Mouse (Mus musculus): ENCODE results near the gene Ppp1r14a. TPM values are rescaled to one million over a fixed set of nuclear protein-coding genes. Genes with fewer than 3 reads are reported as not detected.

The Ppp1r14a gene
- polyA plus RNA-seq, 1 experiment from 2014 or later = 1.8 TPM

- Histone ChIP-seq H3K27ac (ENCODE audit: low read depth, low read length) (no peak overlapping the region), H3K27me3 (ENCODE audit: control insufficient read depth, insufficient read depth, low read length) (no peaks in the 10 kb centered on the region), H3K4me1 (ENCODE audit: control insufficient read depth, insufficient read depth, low read length) (no peaks in the 10 kb centered on the region), H3K4me2 (ENCODE audit: low read depth, low read length) (no peak overlapping the region), H3K36me3 (ENCODE audit: control insufficient read depth, insufficient read depth, low read length) (no peaks in the 10 kb centered on the region), H3K4me3 (ENCODE audit: low read depth, low read length) (no peak overlapping the region), H3K9ac (replicated peaks; ENCODE audit: low read depth, low read length) (no peak overlapping the region), H3K9me3 (ENCODE audit: control insufficient read depth, low read length) (no peaks in the 10 kb centered on the region)
- WGBS = 62% methylated on average over 5 of the region's 5 CpGs
- no peak for ATAC-seq (ENCODE audit: low read depth)
These were observed 35.3 kb upstream of the Ppp1r14a start for GRCm38 (mm10) chr7:29253842-29254241.

DNA sequence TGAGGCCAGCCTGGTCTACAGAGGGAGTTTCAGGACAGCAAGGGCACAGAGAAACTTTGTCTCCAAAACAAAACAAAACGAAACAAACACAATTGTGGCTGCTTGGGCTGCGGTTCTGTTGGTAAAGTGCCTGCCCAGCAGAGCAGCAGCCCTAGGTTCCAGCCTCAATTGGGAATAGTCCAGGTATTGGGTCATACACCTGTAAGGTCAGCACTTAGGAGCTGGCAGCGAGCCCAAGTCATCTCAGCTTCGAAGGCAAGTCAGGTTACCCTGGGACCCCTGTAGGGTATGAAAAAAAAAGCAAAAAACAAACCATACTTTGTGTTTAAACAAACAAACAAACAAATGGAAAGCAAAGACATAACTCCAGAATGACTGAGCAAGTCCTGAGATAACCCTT lies 33.2 kb upstream of the Ppp1r14a start:
- Histone ChIP-seq H3K36me3 (ENCODE audit: control insufficient read depth, insufficient read depth, low read length) (no peaks in the 10 kb centered on the region), H3K4me2 (ENCODE audit: low read depth, low read length) (no peak overlapping the region), H3K27me3 (ENCODE audit: control insufficient read depth, insufficient read depth, low read length) (no peaks in the 10 kb centered on the region), H3K4me1 (ENCODE audit: control insufficient read depth, insufficient read depth, low read length) (no peaks in the 10 kb centered on the region), H3K4me3 (ENCODE audit: low read depth, low read length) (no peak overlapping the region), H3K27ac (ENCODE audit: low read depth, low read length) (no peak overlapping the region), H3K9ac (replicated peaks; ENCODE audit: low read depth, low read length) (no peak overlapping the region), H3K9me3 (ENCODE audit: control insufficient read depth, low read length) (no peaks in the 10 kb centered on the region)
- ATAC-seq (ENCODE audit: low read depth) = no peak
- 94% methylated on average over 4 of the region's 4 CpGs for WGBS

DNA sequence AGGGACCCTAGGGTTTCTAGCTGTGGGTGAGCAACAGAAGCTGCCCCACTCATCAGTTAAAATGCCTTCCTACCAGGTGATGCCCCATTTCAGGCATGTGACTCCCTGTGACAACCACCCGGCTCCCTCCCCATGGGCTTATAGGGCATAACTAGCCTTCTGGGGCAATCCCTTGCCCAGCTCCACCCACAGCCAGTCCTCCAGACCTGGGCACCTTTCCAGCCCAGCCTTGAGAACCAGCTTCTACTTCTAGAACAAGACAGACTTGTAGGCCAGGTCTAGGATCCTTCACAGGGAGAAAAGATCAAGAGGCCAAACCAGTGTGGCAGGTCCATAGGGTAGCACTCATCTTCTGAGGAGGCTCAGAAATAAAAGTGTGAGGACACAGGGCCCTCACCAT lies 31.7 kb upstream of the Ppp1r14a start:
- Histone ChIP-seq H3K9ac (replicated peaks; ENCODE audit: low read depth, low read length) (no peak overlapping the region), H3K4me2 (ENCODE audit: low read depth, low read length) (no peak overlapping the region), H3K9me3 (ENCODE audit: control insufficient read depth, low read length) (no peaks in the 10 kb centered on the region), H3K36me3 (ENCODE audit: control insufficient read depth, insufficient read depth, low read length) (no peaks in the 10 kb centered on the region), H3K4me3 (ENCODE audit: low read depth, low read length) (no peak overlapping the region), H3K4me1 (ENCODE audit: control insufficient read depth, insufficient read depth, low read length) (no peaks in the 10 kb centered on the region), H3K27ac (ENCODE audit: low read depth, low read length) (no peak overlapping the region), H3K27me3 (ENCODE audit: control insufficient read depth, insufficient read depth, low read length) (no peaks in the 10 kb centered on the region)
- WGBS = 75% methylated on average over 1 of the region's 1 CpGs
- no peak for ATAC-seq (ENCODE audit: low read depth)

DNA sequence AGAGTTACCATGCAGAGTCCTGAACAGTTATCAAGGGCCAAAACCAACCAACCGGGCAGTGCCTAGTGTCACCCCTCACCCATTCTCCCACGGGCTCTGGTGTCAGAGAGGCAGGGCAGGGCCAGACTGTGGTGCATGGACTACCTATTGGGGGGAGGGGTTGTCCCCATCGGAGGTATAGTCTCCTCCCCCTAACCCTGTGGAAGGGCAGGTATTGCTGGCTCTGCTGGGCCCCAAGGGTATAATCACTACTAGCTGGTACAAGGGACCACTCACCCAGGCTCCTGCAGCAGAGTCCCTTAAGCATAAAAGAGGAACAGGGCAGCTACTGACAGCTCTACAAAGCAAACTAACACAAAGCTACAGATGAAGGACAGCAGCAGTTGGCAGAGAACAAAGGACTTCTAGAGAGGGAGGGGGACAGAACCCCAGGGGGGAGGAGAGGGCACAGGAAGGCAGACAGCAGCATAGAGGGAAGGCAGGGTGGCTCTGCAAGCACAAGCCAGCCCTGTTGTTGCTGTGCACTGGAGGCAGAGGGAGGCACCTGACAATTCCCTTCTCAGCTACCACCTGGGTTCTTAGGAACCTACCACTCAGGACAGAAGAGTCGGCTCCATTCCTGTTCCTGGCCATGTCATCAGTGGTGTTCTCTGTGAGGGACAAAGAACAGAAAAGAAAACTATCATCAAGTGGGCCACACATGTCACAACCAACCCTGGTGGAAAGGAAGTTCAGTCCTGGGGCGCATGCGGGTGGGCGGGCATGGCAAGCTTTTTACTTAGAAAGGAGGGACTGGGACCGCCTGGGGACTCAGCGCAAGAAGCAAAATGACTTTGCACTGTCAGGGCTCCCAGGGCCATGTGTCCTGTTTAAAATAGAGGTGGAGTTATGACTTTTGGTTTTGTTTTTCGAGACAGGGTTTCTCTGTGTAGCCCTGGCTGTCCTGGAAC lies 29.1 kb upstream of the Ppp1r14a start:
- Histone ChIP-seq H3K4me2 (ENCODE audit: low read depth, low read length) (no peak overlapping the region), H3K27me3 (ENCODE audit: control insufficient read depth, insufficient read depth, low read length) (no peaks in the 10 kb centered on the region), H3K9ac (replicated peaks; ENCODE audit: low read depth, low read length) (no peak overlapping the region), H3K36me3 (ENCODE audit: control insufficient read depth, insufficient read depth, low read length) (no peaks in the 10 kb centered on the region), H3K9me3 (ENCODE audit: control insufficient read depth, low read length) (no peaks in the 10 kb centered on the region), H3K4me3 (ENCODE audit: low read depth, low read length) (no peak overlapping the region), H3K27ac (ENCODE audit: low read depth, low read length) (no peak overlapping the region), H3K4me1 (ENCODE audit: control insufficient read depth, insufficient read depth, low read length) (no peaks in the 10 kb centered on the region)
- no peak for ATAC-seq (ENCODE audit: low read depth)
- WGBS = 75% methylated on average over 10 of the region's 10 CpGs

GRCm38 (mm10) chr7:29262151-29262550 lies 27.0 kb upstream of the Ppp1r14a start:
- H3K27me3 ChIP-seq (ENCODE audit: control insufficient read depth, insufficient read depth, low read length) = no peaks in the 10 kb centered on the region
- 87% methylated on average over 6 of the region's 6 CpGs for WGBS
- no peak for ATAC-seq (ENCODE audit: low read depth)

DNA sequence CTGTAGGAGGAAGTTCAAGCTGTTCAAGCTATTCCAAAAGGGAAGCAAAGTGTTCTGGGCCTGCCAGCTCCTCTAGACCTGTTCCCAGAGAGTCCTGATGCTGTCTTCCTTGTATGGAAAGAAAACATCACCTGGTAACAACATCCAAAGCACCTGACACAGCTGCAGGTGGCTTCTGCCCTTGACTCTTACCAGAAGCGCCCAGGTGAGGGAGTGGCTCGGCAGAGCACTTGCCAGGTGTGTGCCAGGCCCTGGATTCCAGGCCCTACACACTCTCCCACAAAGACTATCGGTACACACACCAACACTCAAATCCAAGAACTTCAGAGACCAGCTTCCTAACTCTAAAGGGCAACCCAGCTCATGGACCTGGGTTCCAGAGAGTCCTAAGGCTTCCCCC lies 25.3 kb upstream of the Ppp1r14a start:
- no peak for ATAC-seq (ENCODE audit: low read depth)
- no peak overlapping the region for H3K27ac ChIP-seq (ENCODE audit: low read depth, low read length)
- no peak overlapping the region for H3K4me2 ChIP-seq (ENCODE audit: low read depth, low read length)
- WGBS = 92% methylated on average over 3 of the region's 3 CpGs
- H3K4me1 ChIP-seq (ENCODE audit: control insufficient read depth, insufficient read depth, low read length) = no peaks in the 10 kb centered on the region
- H3K4me3 ChIP-seq (ENCODE audit: low read depth, low read length) = no peak overlapping the region
- H3K9ac ChIP-seq (replicated peaks; ENCODE audit: low read depth, low read length) = no peak overlapping the region
- H3K36me3 ChIP-seq (ENCODE audit: control insufficient read depth, insufficient read depth, low read length) = no peaks in the 10 kb centered on the region
- H3K27me3 ChIP-seq (ENCODE audit: control insufficient read depth, insufficient read depth, low read length) = no peaks in the 10 kb centered on the region
- no peaks in the 10 kb centered on the region for H3K9me3 ChIP-seq (ENCODE audit: control insufficient read depth, low read length)

More at GRCm38 (mm10) chr7:29262151-29262550, 27.0 kb upstream of the Ppp1r14a start:
- Histone ChIP-seq H3K9me3 (ENCODE audit: control insufficient read depth, low read length) (no peaks in the 10 kb centered on the region), H3K4me1 (ENCODE audit: control insufficient read depth, insufficient read depth, low read length) (no peaks in the 10 kb centered on the region), H3K9ac (replicated peaks; ENCODE audit: low read depth, low read length) (no peak overlapping the region), H3K27ac (ENCODE audit: low read depth, low read length) (no peak overlapping the region), H3K4me2 (ENCODE audit: low read depth, low read length) (no peak overlapping the region), H3K36me3 (ENCODE audit: control insufficient read depth, insufficient read depth, low read length) (no peaks in the 10 kb centered on the region), H3K4me3 (ENCODE audit: low read depth, low read length) (no peak overlapping the region)

DNA sequence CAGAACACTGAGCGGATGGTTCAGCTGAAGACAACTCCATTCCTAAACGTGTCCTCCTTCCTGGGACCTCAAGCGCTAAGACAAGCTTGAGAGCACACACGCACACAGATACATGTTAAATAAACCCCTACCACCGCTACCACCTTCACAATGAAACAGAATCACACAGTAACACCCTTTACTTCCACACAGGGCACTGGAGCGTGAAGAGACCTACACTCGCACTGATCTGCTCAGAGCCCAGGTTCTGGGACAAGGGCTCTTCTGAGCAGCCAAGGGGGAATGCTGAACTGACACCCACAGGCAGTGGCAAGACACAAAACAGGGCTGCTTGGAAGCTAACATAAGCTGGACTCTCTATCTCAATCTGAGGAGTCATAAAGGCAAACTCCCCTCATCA lies 23.5 kb upstream of the Ppp1r14a start:
- H3K4me2 ChIP-seq (ENCODE audit: low read depth, low read length) = no peak overlapping the region
- ATAC-seq (ENCODE audit: low read depth) = no peak
- WGBS = 85% methylated on average over 7 of the region's 7 CpGs
- H3K4me1 ChIP-seq (ENCODE audit: control insufficient read depth, insufficient read depth, low read length) = no peaks in the 10 kb centered on the region
- no peaks in the 10 kb centered on the region for H3K36me3 ChIP-seq (ENCODE audit: control insufficient read depth, insufficient read depth, low read length)
- H3K9ac ChIP-seq (replicated peaks; ENCODE audit: low read depth, low read length) = no peak overlapping the region
- no peaks in the 10 kb centered on the region for H3K27me3 ChIP-seq (ENCODE audit: control insufficient read depth, insufficient read depth, low read length)
- H3K4me3 ChIP-seq (ENCODE audit: low read depth, low read length) = no peak overlapping the region
- no peaks in the 10 kb centered on the region for H3K9me3 ChIP-seq (ENCODE audit: control insufficient read depth, low read length)
- no peak overlapping the region for H3K27ac ChIP-seq (ENCODE audit: low read depth, low read length)

DNA sequence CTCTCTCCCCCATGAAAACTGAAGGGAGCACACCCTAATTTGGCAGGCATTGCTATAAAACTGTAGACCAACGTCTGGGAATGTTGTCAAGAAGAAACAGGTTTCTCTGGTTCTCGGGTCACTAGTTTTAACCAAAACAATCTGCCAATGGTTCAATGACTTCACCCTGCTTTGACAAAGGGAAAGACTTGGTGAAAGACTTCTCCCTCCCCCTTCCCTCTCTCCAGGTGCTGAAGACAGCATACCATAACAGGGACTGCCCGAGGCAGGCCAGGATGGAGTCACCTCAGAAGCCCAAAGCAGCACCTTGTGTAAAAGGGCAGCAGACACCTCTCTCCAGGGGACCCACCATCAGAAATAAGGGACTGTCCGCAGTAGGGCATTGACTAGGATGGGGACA lies 22.2 kb upstream of the Ppp1r14a start:
- WGBS = 60% methylated on average over 4 of the region's 4 CpGs
- H3K9me3 ChIP-seq (ENCODE audit: control insufficient read depth, low read length) = no peaks in the 10 kb centered on the region
- no peak overlapping the region for H3K27ac ChIP-seq (ENCODE audit: low read depth, low read length)

GRCm38 (mm10) chr7:29270445-29270844 lies 18.7 kb upstream of the Ppp1r14a start:
- Histone ChIP-seq H3K27me3 (ENCODE audit: control insufficient read depth, insufficient read depth, low read length) (no peaks in the 10 kb centered on the region), H3K4me2 (ENCODE audit: low read depth, low read length) (no peak overlapping the region), H3K9me3 (ENCODE audit: control insufficient read depth, low read length) (no peaks in the 10 kb centered on the region), H3K27ac (ENCODE audit: low read depth, low read length) (no peak overlapping the region), H3K4me1 (ENCODE audit: control insufficient read depth, insufficient read depth, low read length) (no peaks in the 10 kb centered on the region), H3K9ac (replicated peaks; ENCODE audit: low read depth, low read length) (no peak overlapping the region), H3K36me3 (ENCODE audit: control insufficient read depth, insufficient read depth, low read length) (no peaks in the 10 kb centered on the region), H3K4me3 (ENCODE audit: low read depth, low read length) (no peak overlapping the region)
- 88% methylated on average over 4 of the region's 4 CpGs for WGBS
- no peak for ATAC-seq (ENCODE audit: low read depth)

More for the DNA sequence above, 22.2 kb upstream of the Ppp1r14a start:
- H3K36me3 ChIP-seq (ENCODE audit: control insufficient read depth, insufficient read depth, low read length) = no peaks in the 10 kb centered on the region
- H3K4me3 ChIP-seq (ENCODE audit: low read depth, low read length) = no peak overlapping the region
- no peak for ATAC-seq (ENCODE audit: low read depth)
- no peaks in the 10 kb centered on the region for H3K4me1 ChIP-seq (ENCODE audit: control insufficient read depth, insufficient read depth, low read length)
- no peak overlapping the region for H3K4me2 ChIP-seq (ENCODE audit: low read depth, low read length)
- H3K9ac ChIP-seq (replicated peaks; ENCODE audit: low read depth, low read length) = no peak overlapping the region
- no peaks in the 10 kb centered on the region for H3K27me3 ChIP-seq (ENCODE audit: control insufficient read depth, insufficient read depth, low read length)

Measured in neural tube, embryonic 14.5 days (tissue).